Mouse (Mus musculus): ENCODE measurements around the gene Bicdl2. TPM values are rescaled to one million over a fixed set of nuclear protein-coding genes. Genes with fewer than 3 reads are reported as not detected.

Bicdl2 gene
- total RNA-seq, 1 experiment from 2014 or later, result not detected

DNA sequence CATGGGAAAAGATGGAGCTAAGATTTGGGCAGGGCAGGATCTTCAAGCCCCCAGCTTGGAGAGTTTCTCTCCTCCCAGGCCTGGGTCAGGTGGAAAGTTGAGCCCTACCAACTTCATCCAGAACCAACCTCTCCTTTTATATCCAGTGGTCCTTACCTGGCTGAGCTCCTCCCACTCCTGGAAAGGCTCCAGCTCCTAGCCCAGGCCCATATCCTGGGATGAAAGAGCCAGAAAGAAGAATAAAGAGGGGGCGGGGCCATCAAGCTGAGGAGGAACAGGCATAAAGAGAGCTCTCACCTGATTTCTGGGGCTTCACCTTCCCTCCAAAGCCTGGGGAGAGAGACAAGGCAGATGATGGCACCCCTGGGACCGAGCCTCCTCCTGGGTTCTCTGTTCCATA lies 56.7 kb downstream of the Bicdl2 start:
- no peak for DNase-seq

Other genes starting within 250 kb of the Bicdl2 start
- not detected in 2 replicates for gene Vmn2r117, start 180.8 kb upstream of the Bicdl2 start, total RNA-seq (2021)
- gene Zfp213, start 96.3 kb upstream of the Bicdl2 start, total RNA-seq (2021), result 9.2 and 9.9 TPM in 2 replicates
- 8.5 and 14.6 TPM in 2 replicates for gene Zfp13, start 61.0 kb upstream of the Bicdl2 start, total RNA-seq (2021)
- not detected in 2 replicates for gene Zscan10, start 59.6 kb upstream of the Bicdl2 start, total RNA-seq (2021)
- gene Mmp25, start 15.2 kb upstream of the Bicdl2 start, total RNA-seq (2021), result 0.37 and 0.53 TPM in 2 replicates
- 158 and 163 TPM in 2 replicates for gene Hcfc1r1, start 13.1 kb downstream of the Bicdl2 start, total RNA-seq (2021)
- gene Thoc6, start 13.4 kb downstream of the Bicdl2 start, total RNA-seq (2021), result 25.2 and 26.3 TPM in 2 replicates
- gene Tnfrsf12a, start 17.0 kb downstream of the Bicdl2 start, total RNA-seq (2021), result 85.2 and 119 TPM in 2 replicates
- gene Cldn6, start 18.7 kb downstream of the Bicdl2 start, total RNA-seq (2021), result 0.30 TPM in 1 of 2 replicates, not detected in the other
- not detected in 2 replicates for gene Cldn9, start 23.5 kb downstream of the Bicdl2 start, total RNA-seq (2021)
- 1.9 and 3.8 TPM in 2 replicates for gene 1520401A03Rik, start 62.3 kb downstream of the Bicdl2 start, total RNA-seq (2021)
- 9.7 and 11.3 TPM in 2 replicates for gene Pkmyt1, start 65.8 kb downstream of the Bicdl2 start, total RNA-seq (2021)
- 11.3 and 14.3 TPM in 2 replicates for gene Paqr4, start 80.4 kb downstream of the Bicdl2 start, total RNA-seq (2021)
- gene Kremen2, start 85.3 kb downstream of the Bicdl2 start, total RNA-seq (2021), result not detected in 2 replicates
- 44.4 and 46.4 TPM in 2 replicates for gene Flywch1, start 111.1 kb downstream of the Bicdl2 start, total RNA-seq (2021)
- gene Flywch2, start 125.6 kb downstream of the Bicdl2 start, total RNA-seq (2021), result 6.5 and 9.8 TPM in 2 replicates
- 515 and 599 TPM in 2 replicates for gene Srrm2, start 130.0 kb downstream of the Bicdl2 start, total RNA-seq (2021)
- 376 and 380 TPM in 2 replicates for gene Elob, start 168.6 kb downstream of the Bicdl2 start, total RNA-seq (2021)
- not detected in 2 replicates for gene Prss33, start 175.6 kb downstream of the Bicdl2 start, total RNA-seq (2021)
- not detected in 2 replicates for gene Prss32, start 183.3 kb downstream of the Bicdl2 start, total RNA-seq (2021)
- 0.56 TPM in 1 of 2 replicates, not detected in the other for gene Prss41, start 183.7 kb downstream of the Bicdl2 start, total RNA-seq (2021)
- gene Prss21, start 207.6 kb downstream of the Bicdl2 start, total RNA-seq (2021), result not detected in 2 replicates
- not detected in 2 replicates for gene Dcpp1, start 220.4 kb downstream of the Bicdl2 start, total RNA-seq (2021)
- gene Dcpp2, start 220.4 kb downstream of the Bicdl2 start, total RNA-seq (2021), result not detected in 2 replicates

Data from adrenal gland, postnatal 14 days (tissue).